Mouse (Mus musculus) G1E (cell line): Measurements from ENCODE around the gene Abhd17a.

Experiments used
- CTCF ChIP-seq: IDR thresholded peaks from 2 replicates; pipeline ENCODE4 v1.5.1; 2012; ENCODE audit warnings: low read depth, low read length, inconsistent platforms, mixed read lengths
- GATA1 ChIP-seq: IDR thresholded peaks from 2 replicates; pipeline ENCODE4 v1.6.1; 2012; ENCODE audit warnings: borderline replicate concordance, low read length, inconsistent platforms, mixed read lengths
- TAL1 ChIP-seq: conservative IDR thresholded peaks from 2 replicates; pipeline ENCODE4 v1.6.1; 2012; ENCODE audit warnings: low read depth, low read length, inconsistent platforms, mixed read lengths

- TF ChIP-seq CTCF (no peak), TAL1 (no peak), GATA1 (no peak)
These were observed 15.2 kb downstream of the Abhd17a start for GRCm38 (mm10) chr10:80574896-80575295.
